Mouse (Mus musculus): ENCODE measurements around the gene Abcd4. TPM values are rescaled to one million over a fixed set of nuclear protein-coding genes. Genes with fewer than 3 reads are reported as not detected.
A peak's percentile ranks its signal among the peaks of the same experiment; 100 is the strongest.

Abcd4 gene
- total RNA-seq (2021): 10 to 100 TPM; 11.3 to 13.8 TPM
- long read RNA-seq, experiment 1, partial matches to known transcripts: 2 of 6 reads
- long read RNA-seq, experiment 1, other reads (novel, unspliced or antisense): 3 of 6 reads
- long read RNA-seq, experiment 2, transcript Abcd4-201 (19 exons, 2,309 nt): major isoform, 17 of 29 reads
- long read RNA-seq, experiment 2, partial matches to known transcripts: 4 of 29 reads
- long read RNA-seq, experiment 2, other reads (novel, unspliced or antisense): 8 of 29 reads

DNA sequence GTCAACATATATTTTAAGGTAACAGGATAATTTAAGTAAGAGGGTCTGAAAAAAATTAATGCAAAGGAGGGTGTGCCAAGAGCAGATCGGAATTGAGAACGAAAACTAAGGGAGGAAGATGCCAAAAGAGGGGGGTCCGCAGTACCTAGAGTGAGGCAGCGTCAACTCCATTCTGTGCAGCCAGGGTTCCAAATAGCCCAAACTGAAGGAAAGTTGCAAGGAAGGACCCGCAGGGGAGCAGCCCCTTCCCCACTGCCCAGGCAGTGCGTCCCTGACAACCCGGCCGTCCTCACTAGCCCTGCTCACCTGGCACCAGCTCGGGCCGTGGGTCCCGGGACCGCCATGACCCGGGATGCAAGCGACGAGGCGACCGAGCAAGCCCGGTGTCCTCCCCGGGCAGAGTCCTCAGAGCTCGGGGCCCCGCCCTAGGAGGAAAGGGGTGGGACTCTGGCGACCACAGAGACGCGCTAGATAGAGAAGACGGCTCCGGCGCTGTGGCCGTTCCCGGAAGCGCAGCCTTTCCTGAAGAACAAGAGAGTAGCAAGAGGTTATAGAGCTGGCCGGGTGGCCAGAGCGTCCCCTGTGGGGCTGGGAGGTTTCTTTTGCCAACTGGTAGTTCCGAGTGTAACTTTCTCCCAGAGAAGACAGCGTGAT, at the start of gene Abcd4:
Abcd4 (minus strand) TSS at position 437 of the 654 bp plus-strand sequence.
- DNase-seq (ENCODE audit: low spot score in 2 of 2): peak; percentile 67 to 83

DNA sequence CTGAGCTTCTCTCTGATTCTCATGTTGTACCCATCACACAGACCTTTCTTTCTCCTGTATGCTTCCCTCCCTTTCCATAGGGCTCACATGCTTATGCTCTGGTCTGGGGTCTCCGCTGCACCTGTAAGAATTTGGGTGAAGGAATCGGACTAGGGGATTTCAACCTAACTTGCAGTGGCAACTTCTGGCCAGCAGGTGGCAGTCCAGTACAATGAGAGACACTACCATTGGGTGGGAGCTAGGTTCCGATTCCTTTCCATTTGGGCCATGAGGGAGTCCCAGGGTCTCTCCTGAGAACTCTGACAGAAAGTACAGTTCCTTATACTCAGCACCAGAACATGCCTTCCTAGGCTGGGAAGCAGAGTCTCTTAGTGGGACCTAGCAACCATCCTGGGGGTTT, 36.7 kb upstream of the Abcd4 start:
- DNase-seq (ENCODE audit: low spot score in 2 of 2): peak in 1 of 2 experiments; percentile 20

DNA sequence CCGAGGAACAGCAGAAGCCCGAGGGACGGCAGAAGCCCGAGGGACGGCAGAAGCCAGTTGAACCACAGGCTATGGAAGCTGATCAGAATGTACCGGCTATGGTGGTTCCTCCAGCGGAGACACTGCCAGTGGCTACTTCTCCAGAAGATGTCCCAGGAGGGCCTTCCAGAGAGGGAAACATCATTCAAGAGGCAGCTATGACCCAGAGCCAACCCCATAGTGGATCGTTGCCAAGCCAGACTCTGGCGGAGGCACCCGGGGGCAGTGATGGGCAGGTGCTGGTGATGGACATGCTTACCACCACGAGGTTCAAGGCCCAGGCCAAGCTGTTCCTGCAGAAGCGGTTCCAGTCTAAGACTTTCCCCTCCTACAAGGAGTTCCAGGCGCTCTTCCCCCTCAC, 33.0 kb upstream of the Abcd4 start:
- no peak for DNase-seq (ENCODE audit: low spot score in 2 of 2)

DNA sequence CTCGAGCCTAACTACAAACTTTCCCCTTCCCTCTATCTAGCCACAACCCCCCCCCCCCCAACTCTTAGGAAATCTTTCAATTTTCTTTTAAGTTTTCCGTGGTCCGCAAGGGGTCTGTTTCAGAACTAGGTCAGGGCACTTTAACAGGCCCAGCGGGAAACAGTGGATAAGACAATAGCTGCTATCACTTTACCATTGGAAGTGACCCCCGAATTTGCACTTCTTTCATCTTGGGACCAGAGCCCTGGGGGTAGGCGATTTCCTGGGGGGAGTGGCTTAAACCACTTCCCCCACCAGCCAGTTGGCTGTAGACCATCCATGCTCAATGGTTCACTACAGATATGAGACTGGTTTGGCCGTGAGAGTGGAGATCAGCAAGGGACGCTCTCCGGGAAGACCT, 23.4 kb upstream of the Abcd4 start, which contains the start of gene Vrtn:
Vrtn (plus strand) TSS at position 366 of the 400 bp plus-strand sequence.
- no peak for DNase-seq (ENCODE audit: low spot score in 2 of 2)

DNA sequence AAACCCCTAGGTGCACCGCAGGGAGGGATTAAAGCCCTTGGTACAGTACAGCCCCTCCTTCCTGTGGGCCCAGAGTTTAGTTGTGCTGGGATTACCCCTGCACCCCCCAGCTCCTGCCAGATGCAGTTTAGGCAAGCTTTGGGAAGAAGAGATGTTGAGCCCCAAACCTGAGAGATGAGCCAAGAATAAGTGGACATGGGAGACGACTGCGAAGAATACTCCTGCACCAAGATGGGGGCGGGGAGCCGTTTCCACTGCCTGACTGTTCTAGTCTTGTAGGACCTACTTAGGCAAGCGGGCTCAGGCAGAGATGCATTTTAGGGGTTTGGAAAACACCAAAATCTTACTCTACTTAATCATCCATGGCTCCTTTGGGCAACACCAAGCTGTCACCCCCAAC, 23.0 kb upstream of the Abcd4 start:
- DNase-seq (ENCODE audit: low spot score in 2 of 2): no peak

DNA sequence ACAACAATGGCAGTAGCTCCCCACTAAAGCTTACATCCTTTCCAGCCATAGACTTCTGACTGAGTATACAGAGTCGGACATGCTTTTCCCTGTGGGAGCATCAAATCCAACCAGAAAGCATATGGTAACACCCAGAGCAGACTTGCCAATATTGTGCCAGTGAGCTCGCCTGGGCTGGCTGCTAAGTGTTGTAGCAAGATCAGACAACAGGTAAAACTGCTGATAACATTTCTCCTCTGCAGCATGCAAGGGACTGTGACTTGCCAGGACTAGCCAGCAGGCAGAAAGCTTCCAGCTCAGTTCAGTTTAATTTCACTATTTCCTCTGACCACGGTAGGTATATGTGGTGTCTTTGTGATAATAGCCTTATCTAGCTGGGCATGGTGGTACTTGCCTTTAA, 14.7 kb upstream of the Abcd4 start:
- no peak for DNase-seq (ENCODE audit: low spot score in 2 of 2)

DNA sequence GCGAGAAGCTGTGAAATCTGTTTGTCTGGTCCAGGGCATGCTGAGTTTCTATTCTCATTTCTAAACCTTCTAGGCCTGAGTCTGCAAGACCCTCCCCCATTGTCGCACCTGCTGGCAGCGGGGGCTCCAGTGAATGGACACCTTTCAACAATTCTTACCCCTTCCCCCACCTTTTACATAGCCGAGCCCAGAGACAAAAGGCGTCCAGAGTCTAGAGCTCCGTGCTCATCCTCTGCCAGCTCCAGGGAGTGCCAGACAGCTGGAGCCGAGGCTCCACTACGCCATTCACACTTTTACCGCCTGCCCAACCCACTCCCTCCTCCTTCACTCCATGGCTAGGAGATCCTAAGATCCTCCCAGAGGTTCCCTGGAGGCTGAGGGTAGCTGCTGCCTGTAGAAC, 7.9 kb upstream of the Abcd4 start:
- DNase-seq (ENCODE audit: low spot score in 2 of 2): no peak

DNA sequence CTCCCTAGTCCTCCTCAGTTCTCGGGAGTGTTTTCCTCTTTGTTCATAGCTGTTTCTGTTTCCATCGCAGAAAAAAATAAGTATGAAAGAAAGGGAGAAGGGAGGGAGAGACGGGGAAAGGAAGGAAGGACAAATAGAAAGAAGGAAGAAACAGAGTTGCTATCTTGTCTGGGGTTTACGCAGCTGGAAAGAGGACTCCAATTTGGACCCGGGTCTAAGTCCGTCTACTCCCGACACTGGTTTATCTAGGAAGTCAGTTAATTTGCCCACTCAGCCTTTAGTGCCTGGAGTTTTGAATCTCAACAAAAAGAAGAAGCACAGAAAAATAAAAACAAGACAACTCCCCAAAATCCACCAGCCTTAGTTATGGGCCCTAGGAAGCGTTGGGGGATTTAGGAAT, 7.4 kb upstream of the Abcd4 start:
- DNase-seq (ENCODE audit: low spot score in 2 of 2): no peak

DNA sequence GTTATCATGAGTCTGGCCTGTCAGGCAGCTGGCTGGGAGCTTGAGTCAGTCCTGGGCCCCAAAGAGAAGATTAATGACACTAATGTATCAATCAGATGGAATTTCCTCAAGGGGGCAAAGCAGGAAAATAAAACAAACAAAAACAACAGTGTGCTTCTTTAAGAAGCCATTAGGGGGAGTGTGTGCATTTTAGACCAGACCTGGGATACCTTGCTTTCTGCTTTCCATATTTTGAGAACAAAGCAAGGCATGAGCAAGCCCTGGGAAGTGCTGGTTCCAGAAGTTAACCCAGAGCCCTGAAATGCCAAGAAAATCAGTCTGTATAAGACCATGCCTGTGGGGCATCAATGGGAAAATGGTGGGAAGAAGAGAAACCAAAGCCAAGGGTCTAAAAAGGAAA, 3.8 kb upstream of the Abcd4 start:
- DNase-seq (ENCODE audit: low spot score in 2 of 2): no peak

DNA sequence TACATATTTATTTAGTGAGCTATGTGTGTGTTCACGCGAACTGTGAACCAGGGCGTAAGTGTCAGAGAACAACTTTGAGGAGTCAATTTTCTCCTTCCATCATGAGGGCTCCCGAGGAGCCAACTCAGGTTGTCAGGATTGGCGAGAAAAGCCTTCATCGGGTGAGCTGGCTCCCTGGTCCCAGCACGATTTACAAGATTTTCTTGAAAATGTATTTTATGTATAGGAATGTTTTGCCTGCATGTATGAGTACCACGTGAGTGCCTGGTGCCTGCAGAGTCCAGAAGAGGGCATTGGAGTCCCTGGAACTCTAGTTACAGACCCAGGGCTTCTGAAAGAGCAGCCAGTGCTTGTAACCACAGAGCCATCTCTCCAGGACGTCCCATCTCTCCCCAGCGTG, 450 bp upstream of the Abcd4 start:
- DNase-seq (ENCODE audit: low spot score in 2 of 2): no peak

DNA sequence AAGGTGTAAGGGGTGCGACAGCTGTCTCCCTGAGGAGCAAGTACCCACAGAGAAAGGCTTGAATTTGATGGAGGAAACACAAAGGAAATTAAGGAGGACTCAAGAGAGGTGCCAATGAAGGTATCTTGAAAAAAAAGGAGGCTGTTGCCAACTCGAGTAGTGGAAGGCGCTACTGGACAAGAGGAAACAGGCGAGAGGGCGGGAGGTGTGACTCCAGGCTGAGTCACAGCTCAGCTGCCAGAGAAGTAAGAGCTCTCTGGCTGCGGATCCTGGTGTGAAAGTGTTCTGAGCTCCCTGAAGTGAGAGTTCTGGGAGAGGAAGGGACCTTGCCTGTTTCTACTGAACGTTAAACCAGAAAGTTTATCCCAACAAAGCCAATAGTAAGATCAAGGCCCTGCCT, 2.7 kb downstream of the Abcd4 start:
- no peak for DNase-seq (ENCODE audit: low spot score in 2 of 2)

DNA sequence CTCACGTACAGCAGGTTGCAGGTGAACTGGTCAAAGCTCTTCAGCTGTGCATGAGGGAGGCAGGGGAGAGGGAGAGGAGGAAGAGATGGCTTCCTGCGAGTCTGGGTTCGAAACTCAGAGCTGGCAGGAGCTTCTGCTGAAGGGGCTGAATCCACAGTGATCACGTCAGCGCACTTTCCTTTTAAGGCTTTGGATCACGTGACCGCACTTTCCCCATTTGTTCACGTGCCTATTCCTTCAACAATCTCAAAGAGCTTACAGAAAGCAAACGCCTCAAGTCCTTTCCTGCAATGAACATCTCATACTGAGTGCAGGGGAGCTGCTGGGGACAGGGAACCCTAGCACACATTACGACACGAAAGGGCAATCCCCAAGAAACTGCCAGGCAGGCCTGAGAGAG, 3.2 kb downstream of the Abcd4 start:
- DNase-seq (ENCODE audit: low spot score in 2 of 2): no peak

DNA sequence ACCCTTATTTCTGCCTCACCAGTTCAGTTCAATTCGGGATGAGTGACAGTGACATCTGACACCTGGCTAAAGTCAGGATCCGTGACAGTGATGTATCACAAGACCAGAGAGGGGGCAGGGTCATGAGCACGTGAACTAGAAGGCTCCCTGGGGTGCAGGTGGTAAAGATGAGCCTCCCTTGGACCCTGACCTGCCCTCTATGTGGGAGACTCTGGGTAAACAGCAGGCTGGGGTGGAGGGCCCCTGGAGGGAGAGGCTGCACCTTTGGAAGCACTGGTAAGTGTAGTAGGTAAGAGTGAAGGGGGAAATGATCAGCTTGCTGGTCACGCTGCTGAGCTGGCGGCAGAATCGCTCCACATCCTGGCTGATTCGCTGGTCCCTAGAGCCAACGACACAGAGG, 4.7 kb downstream of the Abcd4 start:
- DNase-seq (ENCODE audit: low spot score in 2 of 2): no peak

DNA sequence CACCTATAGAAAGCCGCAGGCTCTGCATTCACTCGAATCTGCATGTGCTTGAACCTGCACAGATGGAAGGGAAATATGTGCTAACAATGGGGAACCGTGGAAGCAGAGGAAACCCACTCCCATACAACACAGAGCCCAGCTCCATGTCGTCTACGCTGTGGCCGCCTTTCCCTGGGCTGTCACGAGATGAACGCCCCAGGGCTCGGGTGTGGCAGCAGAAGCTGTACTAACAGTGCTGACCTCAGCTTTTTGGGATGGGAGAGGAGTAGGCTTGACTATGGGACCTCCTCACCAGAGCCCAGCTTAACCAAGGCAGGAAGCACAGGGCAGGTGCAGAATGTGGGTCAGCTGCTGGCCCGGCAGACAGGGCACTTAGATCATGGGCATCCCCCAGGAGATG, 5.5 kb downstream of the Abcd4 start:
- no peak for DNase-seq (ENCODE audit: low spot score in 2 of 2)

DNA sequence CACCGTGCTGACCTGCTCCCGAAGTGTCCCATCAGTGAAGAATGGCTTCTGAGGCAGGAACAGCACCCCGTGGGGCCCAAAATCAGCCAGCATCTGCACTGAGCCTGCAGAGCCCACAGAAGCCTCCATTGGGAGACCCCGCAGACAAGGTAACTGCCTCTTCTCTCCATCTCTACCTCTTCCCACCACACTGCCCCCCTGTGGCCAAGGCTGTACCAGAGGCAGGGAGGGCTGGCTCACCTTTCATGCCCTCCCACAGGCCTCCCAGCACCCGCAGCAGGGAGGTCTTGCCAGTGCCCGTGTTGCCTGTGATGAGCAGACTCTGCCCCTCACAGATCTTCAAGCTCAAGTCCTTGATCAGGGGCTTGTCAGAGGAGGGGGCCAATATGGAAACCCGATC, 11.4 kb downstream of the Abcd4 start:
- DNase-seq (ENCODE audit: low spot score in 2 of 2): no peak

DNA sequence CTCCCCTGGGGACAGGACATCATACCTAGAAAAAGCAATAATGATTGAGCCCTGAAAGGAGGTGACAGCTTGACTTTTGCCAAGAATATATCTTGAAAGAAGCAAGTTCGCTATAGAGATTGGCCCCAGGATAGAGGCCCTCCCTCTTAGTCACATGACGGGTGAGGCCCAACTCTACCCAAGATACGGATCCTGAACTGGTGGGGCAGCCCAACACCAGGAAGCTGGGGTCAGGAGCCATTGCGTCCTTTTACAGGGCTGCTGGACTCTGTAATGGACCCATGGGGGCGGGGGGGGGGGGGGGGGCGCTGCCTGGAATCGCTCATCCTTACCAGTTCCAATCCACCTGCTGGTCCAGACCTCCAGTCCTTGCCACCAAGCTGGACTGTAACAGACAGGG, 13.2 kb downstream of the Abcd4 start:
- DNase-seq (ENCODE audit: low spot score in 2 of 2): no peak

DNA sequence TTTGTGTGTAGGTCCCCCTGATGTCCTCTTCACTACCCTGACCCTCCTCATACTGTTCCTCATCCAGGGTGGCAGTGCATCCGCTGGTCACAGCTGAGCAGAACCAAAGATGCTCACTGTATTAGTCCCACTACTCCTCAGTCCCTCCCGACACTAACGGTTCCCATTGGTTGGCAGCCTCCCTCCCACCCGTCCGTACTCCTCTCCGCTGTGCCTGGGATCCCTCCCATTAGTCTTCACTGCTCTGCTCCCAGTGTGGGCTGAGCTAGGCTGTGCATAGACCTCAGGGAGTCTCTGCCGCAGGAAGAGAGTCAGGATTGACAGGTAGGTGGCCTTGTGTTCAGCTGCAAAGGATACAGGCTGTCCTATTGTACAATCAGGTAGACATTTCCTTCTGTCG, 18.9 kb downstream of the Abcd4 start:
- DNase-seq (ENCODE audit: low spot score in 2 of 2): no peak

DNA sequence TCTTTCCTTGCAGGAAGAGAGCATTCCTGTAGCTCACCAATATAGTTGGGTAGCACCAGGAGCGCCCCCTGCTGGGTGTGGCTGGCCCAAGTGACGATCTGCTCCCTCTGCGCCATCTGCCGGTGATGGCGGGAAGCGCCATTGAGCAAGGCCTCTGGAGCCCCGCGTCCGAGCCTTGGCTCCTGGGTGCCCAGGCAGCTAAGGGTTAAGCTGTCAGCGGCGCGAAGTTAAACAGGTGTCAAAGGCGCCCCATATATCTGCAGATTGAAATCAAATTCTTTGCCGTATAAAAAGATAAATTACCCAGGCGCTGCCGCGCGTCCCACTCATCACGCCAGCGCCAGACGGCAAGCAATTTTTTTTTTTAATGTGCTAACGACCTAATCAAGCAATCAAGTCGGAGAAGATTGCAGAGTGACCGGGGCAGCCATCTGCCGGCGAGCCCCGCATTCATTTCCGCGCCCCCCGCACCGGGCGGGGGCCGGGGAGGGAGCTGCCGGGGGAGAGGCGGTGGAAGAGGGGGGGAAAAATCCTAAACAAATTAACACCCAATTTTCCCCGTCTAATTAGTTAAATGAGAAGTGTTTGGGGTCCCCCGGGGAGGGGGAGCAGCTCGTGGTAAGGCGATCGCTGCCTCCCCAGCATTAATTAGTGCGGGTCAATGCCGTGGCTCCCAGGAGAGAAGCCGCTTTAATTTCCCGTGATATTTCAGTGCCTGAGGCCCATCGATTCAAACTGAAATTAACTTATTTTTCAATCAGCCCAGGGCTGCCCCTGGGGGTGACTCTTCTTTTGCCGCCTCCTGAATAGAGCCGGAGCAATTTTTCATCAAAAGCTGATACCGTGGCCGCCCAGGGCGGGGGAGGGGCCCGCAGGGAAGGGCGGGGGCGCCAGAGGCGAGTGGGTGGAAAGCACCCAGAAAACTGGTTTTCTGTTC, 27.1 kb downstream of the Abcd4 start:
- peak; percentile 92 to 94 for DNase-seq (ENCODE audit: low spot score in 2 of 2)

DNA sequence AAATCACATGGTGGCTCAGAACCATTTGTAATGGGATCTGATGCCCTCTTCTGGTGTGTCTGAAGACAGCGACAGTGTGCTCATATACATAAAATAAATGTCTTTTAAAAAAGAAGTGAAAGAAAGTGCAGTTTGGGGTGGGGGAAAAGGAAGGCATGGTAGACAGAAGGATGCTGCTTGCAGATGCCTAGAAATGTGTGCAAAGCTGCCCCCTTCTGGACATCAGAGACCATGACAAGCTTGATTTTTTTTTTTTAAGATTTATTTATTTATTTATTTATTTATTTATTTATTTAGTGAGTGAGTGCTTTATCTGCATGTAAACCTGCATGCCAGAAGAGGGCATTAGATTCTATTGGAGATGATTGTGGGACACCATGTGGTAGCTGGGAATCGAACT, 35.9 kb downstream of the Abcd4 start:
- no peak for DNase-seq (ENCODE audit: low spot score in 2 of 2)

DNA sequence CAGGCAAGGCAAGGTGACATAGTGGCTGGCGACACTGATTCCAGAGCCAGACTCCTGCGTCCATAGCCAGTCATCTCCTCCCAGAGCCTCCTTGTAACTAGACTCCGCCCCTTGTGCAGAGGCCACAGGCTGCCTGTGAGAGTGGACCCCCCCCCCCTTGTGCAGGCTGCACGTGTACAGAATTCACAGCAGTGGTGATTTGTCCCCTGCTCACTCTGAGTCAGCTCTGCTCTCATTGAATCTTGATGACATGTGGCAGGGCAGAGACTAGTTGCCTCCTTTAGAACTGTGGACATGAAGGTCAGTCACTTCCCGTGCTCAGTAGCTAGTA, 38.8 kb downstream of the Abcd4 start:
- DNase-seq (ENCODE audit: low spot score in 2 of 2): no peak

DNA sequence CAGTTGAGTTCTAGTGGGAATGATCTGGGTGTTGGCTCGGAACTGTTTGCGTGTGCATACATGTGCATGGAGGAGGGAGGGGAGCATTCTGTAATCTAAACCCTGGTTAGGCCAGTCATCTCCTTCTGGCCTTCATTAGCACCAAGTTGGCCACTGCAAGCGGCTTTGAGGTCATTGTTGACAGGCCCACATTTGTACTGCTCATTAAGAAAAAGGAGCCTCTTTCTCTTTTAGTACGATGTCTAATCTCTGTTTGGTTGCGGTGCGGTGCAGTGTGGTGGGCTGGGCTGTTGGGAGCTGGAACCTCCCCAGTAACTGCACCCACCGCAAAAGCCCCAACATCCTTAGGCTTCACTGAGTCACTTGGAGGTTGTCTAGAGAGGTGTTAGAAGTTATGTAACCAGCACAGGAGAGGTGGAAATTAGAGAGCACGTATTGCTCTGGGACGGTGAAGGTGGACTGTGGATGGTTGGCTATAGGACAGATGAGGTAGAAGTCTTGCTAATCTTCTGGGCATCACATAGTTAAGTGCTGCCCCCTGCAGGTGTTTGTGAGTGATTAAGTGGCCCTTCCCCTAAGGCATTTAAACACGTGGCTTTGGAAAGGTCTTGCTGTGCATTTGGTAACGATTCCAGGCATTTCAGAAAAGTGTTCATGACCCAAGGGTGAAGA, 39.3 kb downstream of the Abcd4 start:
- no peak for DNase-seq (ENCODE audit: low spot score in 2 of 2)

DNA sequence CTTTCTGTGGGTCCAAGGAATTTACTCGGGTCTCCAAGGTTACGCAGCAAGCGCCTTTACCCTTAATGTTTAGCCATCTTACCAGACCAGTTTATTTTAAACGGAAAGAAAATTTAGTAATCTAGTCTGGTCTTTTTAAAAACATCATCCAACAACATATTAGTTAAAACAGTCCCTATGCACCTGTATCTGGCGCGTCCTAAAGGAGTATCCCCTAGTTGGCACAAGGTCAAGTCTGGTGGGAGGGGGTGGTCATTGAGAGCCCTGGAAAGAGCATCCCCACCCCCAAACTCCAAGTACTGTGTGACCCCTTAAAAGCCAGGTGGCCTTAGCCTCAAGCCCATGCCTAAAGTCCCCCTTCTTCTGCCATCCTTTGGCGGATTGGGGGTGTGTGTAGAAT, 44.1 kb downstream of the Abcd4 start:
- no peak for DNase-seq (ENCODE audit: low spot score in 2 of 2)

Measured in adrenal gland, postnatal 4 days (tissue).